In the genomic region with DNA sequence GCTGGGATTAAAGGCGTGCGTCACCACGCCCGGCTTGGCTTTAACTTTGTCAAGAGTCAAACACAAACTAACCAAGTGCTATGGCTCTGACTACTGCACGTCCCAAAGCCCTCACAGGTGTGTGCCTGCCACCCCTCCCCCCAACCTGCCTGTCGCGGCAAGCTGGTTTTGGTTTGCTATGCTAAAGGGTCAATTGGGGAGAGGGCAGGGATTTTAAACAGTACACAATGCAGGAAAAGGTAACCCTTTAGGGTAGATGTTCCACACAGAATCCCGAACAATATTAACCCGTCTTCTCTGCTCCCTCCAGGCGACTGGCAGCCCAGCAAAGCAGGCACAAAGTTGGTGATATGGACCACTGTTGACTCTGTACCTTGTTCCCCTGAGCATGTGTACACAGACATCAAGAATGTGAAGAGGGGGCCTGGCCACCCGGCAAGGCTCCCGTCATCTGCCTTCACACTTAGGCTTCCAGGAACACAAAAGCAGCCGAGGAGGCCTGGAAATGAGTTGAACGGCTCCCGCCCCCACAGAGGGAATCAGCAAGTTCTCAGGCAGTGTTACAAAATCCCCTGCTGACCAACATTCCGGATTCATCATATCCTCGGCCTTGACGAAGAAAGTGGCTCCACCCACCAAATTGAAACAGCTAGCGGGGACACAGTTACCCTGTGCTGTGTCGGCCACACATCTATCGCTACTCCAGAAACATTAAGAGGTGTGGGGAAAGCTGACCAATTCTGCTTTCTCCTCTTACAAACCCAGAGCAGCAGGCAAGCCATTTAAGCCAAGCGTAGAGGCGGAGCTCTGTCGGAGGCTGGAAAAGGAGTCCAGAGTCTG, we compare ENCODE assay signal across 7 mouse cellular contexts. TPM values are rescaled to one million over a fixed set of nuclear protein-coding genes. Genes with fewer than 3 reads are reported as not detected.
DNase-seq lines count a peak whose midpoint lies in the region; ATAC-seq and TF ChIP-seq lines count a peak whose summit lies in the region.

No protein-coding gene starts in this region.

- H3ac ChIP-seq in C2C12 (ENCODE audit: control insufficient read depth, insufficient read length, low read depth), result peak overlapping the region; percentile 38

- H3K79me2 ChIP-seq in C2C12 (ENCODE audit: control insufficient read depth, insufficient read depth), result no peaks in the 10 kb centered on the region

- H3K79me3 ChIP-seq in C2C12 (ENCODE audit: low read depth), result no peaks in the 10 kb centered on the region

- H3K27ac ChIP-seq in limb, embryonic 11.5 days (replicated peaks; ENCODE audit: low read depth, low read length), result no peak overlapping the region
- no peak overlapping the region for H3K27ac ChIP-seq in midbrain, embryonic 13.5 days

- no peak overlapping the region for H3K4me3 ChIP-seq in C2C12 (ENCODE audit: insufficient read depth, poor library complexity, severe bottlenecking)
- H3K4me3 ChIP-seq in limb, embryonic 11.5 days (ENCODE audit: low read depth, low read length), result no peak overlapping the region
- peak overlapping the region; percentile 11 for H3K4me3 ChIP-seq in midbrain, embryonic 13.5 days (replicated peaks)

- H3K4me1 ChIP-seq in limb, embryonic 11.5 days (ENCODE audit: control insufficient read depth, insufficient read depth, low read length), result peaks cover 18% of the 10 kb centered on the region
- peaks cover 21% of the 10 kb centered on the region for H3K4me1 ChIP-seq in midbrain, embryonic 13.5 days (replicated peaks)

- H3K27me3 ChIP-seq in C2C12 (ENCODE audit: control insufficient read depth, insufficient read depth, insufficient read length), result no peaks in the 10 kb centered on the region
- peaks cover 52% of the 10 kb centered on the region for H3K27me3 ChIP-seq in limb, embryonic 11.5 days (ENCODE audit: control insufficient read depth, insufficient read depth, low read length)
- H3K27me3 ChIP-seq in midbrain, embryonic 13.5 days, result peaks cover 89% of the 10 kb centered on the region

- TF ChIP-seq CTCF in C2C12 (IDR thresholded peaks at IDR 0.05; ENCODE audit: control insufficient read depth, insufficient read depth, insufficient read length), result no peak

- no peaks in the 10 kb centered on the region for H3K9me3 ChIP-seq in limb, embryonic 11.5 days (ENCODE audit: control insufficient read depth, low read length)
- H3K9me3 ChIP-seq in midbrain, embryonic 13.5 days, result no peaks in the 10 kb centered on the region

- no peaks in the 10 kb centered on the region for H3K36me3 ChIP-seq in C2C12 (ENCODE audit: control insufficient read depth, insufficient read depth)
- H3K36me3 ChIP-seq in limb, embryonic 11.5 days (ENCODE audit: control insufficient read depth, insufficient read depth, low read length), result no peaks in the 10 kb centered on the region
- H3K36me3 ChIP-seq in midbrain, embryonic 13.5 days, result no peaks in the 10 kb centered on the region

- ATAC-seq in limb, embryonic 11.5 days (ENCODE audit: insufficient number of reproducible peaks, low FRiP score, low TSS enrichment, low read depth), result no peak
- ATAC-seq in midbrain, embryonic 13.5 days, result no peak

- 4% methylated on average over 24 of the region's 24 CpGs for WGBS in limb, embryonic 11.5 days
- 5% methylated on average over 24 of the region's 24 CpGs for WGBS in midbrain, embryonic 13.5 days

- DNase-seq in NIH3T3 (ENCODE audit: low read depth), result peak; percentile 89
- DNase-seq in fibroblast of lung, adult 2 months (ENCODE audit: low read depth), result peak; percentile 85
- peak; percentile 69 for DNase-seq in heart, postnatal 4 days
- DNase-seq in limb, embryonic 11.5 days (ENCODE audit: low spot score), result peak; percentile 69
- no peak for DNase-seq in cerebellum, adult 9-10 months

- peak overlapping the region; percentile 36 for H3K4me2 ChIP-seq in limb, embryonic 11.5 days (ENCODE audit: low read depth, severe bottlenecking)
- H3K4me2 ChIP-seq in midbrain, embryonic 13.5 days (replicated peaks), result peak overlapping the region; percentile 29

- H3K9ac ChIP-seq in limb, embryonic 11.5 days (ENCODE audit: low read length), result no peak overlapping the region
- H3K9ac ChIP-seq in midbrain, embryonic 13.5 days (replicated peaks), result no peak overlapping the region

TF ChIP-seq in C2C12, 6 proteins besides CTCF, POLR2A, EP300 and RAD21:
- TF ChIP-seq MAX (IDR thresholded peaks at IDR 0.05) (no peak), CEBPB (IDR thresholded peaks at IDR 0.05; ENCODE audit: low read depth) (peak; percentile 28)

RNA-seq across cellular contexts. Expression of gene Rab20, which starts 2.0 kb away (rescaled TPM):
- 2.1 TPM for polyA plus RNA-seq in C2C12 (2012; fragmentation: generic; extraction: Trizol)
- 10 to 100 TPM; 31.3 to 33.6 TPM for total RNA-seq in heart, postnatal 4 days (2021)
- polyA plus RNA-seq in limb, embryonic 11.5 days (2014; fragmentation: Nextera tagmentation; extraction: Ambion mirVana), result 0.61 and 0.71 TPM in 2 replicates
- 0.28 and 0.36 TPM in 2 replicates for polyA plus RNA-seq in midbrain, embryonic 13.5 days (2015; fragmentation: Nextera tagmentation; extraction: Ambion mirVana)

RNA-seq across cellular contexts. Expression of gene Naxd, which starts 20.7 kb away (rescaled TPM):
- polyA plus RNA-seq in C2C12 (2012; fragmentation: generic; extraction: Trizol), result 51.0 TPM
- 10 to 100 TPM; 37.1 to 39.1 TPM for total RNA-seq in heart, postnatal 4 days (2021)
- 94.7 and 107 TPM in 2 replicates for polyA plus RNA-seq in limb, embryonic 11.5 days (2014; fragmentation: Nextera tagmentation; extraction: Ambion mirVana)
- polyA plus RNA-seq in midbrain, embryonic 13.5 days (2015; fragmentation: Nextera tagmentation; extraction: Ambion mirVana), result 151 and 158 TPM in 2 replicates
